8 mouse cellular contexts compared by ENCODE assay signal in genomic region chr2:152737306-152738221, GRCm38 (mm10). TPM values are rescaled to one million over a fixed set of nuclear protein-coding genes. Genes with fewer than 3 reads are reported as not detected.
DNase-seq lines count a peak whose midpoint lies in the region; ATAC-seq lines count a peak whose summit lies in the region.

No protein-coding gene starts in this region.

- H3K4me2 ChIP-seq in heart, embryonic 16.5 days (ENCODE audit: low read depth, low read length) = peak overlapping the region; percentile 83
- peak overlapping the region; percentile 93 for H3K4me2 ChIP-seq in limb, embryonic 12.5 days
- H3K4me2 ChIP-seq in neural tube, embryonic 14.5 days (ENCODE audit: low read depth, low read length) = peak overlapping the region; percentile 85

- H3K4me1 ChIP-seq in heart, embryonic 16.5 days (ENCODE audit: control insufficient read depth, insufficient read depth, low read length) = peaks cover 38% of the 10 kb centered on the region
- peaks cover 59% of the 10 kb centered on the region for H3K4me1 ChIP-seq in limb, embryonic 12.5 days (replicated peaks)
- H3K4me1 ChIP-seq in neural tube, embryonic 14.5 days (ENCODE audit: control insufficient read depth, insufficient read depth, low read length) = peaks cover 25% of the 10 kb centered on the region

- peak; percentile 60 for DNase-seq in left cerebral cortex, postnatal 4 days
- DNase-seq in left cerebral cortex, postnatal 25 days (ENCODE audit: low spot score in 2 of 2) = no peak
- DNase-seq in embryo, embryonic 10.5 days (ENCODE audit: low spot score) = peak; percentile 76
- DNase-seq in right cerebral cortex, postnatal 36 days (ENCODE audit: low spot score in 2 of 2) = no peak
- DNase-seq in ovary, adult 18-20 months (ENCODE audit: low spot score) = no peak

- no peak for ATAC-seq in heart, embryonic 16.5 days (replicated peaks; ENCODE audit: extremely low read depth, insufficient read depth, low FRiP score)
- no peak for ATAC-seq in limb, embryonic 12.5 days (ENCODE audit: insufficient number of reproducible peaks, insufficient read depth, low FRiP score, low TSS enrichment, low read depth)
- ATAC-seq in neural tube, embryonic 14.5 days (ENCODE audit: low read depth) = no peak

- H3K36me3 ChIP-seq in heart, embryonic 16.5 days (ENCODE audit: control insufficient read depth, insufficient read depth) = no peaks in the 10 kb centered on the region
- H3K36me3 ChIP-seq in limb, embryonic 12.5 days = peaks cover 8% of the 10 kb centered on the region; the same call in 1 of the 2 replicates
- H3K36me3 ChIP-seq in neural tube, embryonic 14.5 days (ENCODE audit: control insufficient read depth, insufficient read depth, low read length) = no peaks in the 10 kb centered on the region

- 26% methylated on average over 10 of the region's 10 CpGs for WGBS in heart, embryonic 16.5 days
- 4% methylated on average over 10 of the region's 10 CpGs for WGBS in limb, embryonic 12.5 days
- WGBS in neural tube, embryonic 14.5 days = 12% methylated on average over 10 of the region's 10 CpGs

- no peaks in the 10 kb centered on the region for H3K9me3 ChIP-seq in heart, embryonic 16.5 days (replicated peaks; ENCODE audit: control insufficient read depth, low read length)
- no peaks in the 10 kb centered on the region for H3K9me3 ChIP-seq in limb, embryonic 12.5 days
- H3K9me3 ChIP-seq in neural tube, embryonic 14.5 days (ENCODE audit: control insufficient read depth, low read length) = no peaks in the 10 kb centered on the region

- intact Hi-C loops in left cerebral cortex, postnatal 4 days (cut with DNase I) = no loop called here
- intact Hi-C loops in left cerebral cortex, postnatal 25 days (cut with DNase I) = loop anchor here (2.0 kb wide), 1 partner anchor 31 kb away; no protein-coding TSS in a partner anchor

- no peaks in the 10 kb centered on the region for H3K27me3 ChIP-seq in heart, embryonic 16.5 days (ENCODE audit: control insufficient read depth, insufficient read depth, low read length)
- H3K27me3 ChIP-seq in limb, embryonic 12.5 days = no peaks in the 10 kb centered on the region
- no peaks in the 10 kb centered on the region for H3K27me3 ChIP-seq in neural tube, embryonic 14.5 days (ENCODE audit: control insufficient read depth, insufficient read depth, low read length)

- peak overlapping the region; percentile 86 for H3K9ac ChIP-seq in heart, embryonic 16.5 days (ENCODE audit: low read length)
- H3K9ac ChIP-seq in limb, embryonic 12.5 days (replicated peaks) = peak overlapping the region; percentile 98
- peak overlapping the region; percentile 67 for H3K9ac ChIP-seq in neural tube, embryonic 14.5 days (replicated peaks; ENCODE audit: low read depth, low read length)

- H3K4me3 ChIP-seq in heart, embryonic 16.5 days (ENCODE audit: low read length) = peak overlapping the region; percentile 70
- peak overlapping the region; percentile 91 for H3K4me3 ChIP-seq in limb, embryonic 12.5 days (replicated peaks)
- H3K4me3 ChIP-seq in neural tube, embryonic 14.5 days (ENCODE audit: low read depth, low read length) = peak overlapping the region; percentile 50

- H3K27ac ChIP-seq in heart, embryonic 16.5 days (ENCODE audit: low read length) = peak overlapping the region; percentile 86
- peak overlapping the region; percentile 99 for H3K27ac ChIP-seq in limb, embryonic 12.5 days
- H3K27ac ChIP-seq in neural tube, embryonic 14.5 days (ENCODE audit: low read depth, low read length) = peak overlapping the region; percentile 22

RNA-seq across cellular contexts. Expression of gene Id1, which starts 1.5 kb away (rescaled TPM):
- 10 to 100 TPM; 25.6 to 27.6 TPM for total RNA-seq in left cerebral cortex, postnatal 4 days (2021)
- total RNA-seq in left cerebral cortex, postnatal 25 days (2021) = 10 to 100 TPM; 19.9 to 30.4 TPM
- polyA plus RNA-seq in heart, embryonic 16.5 days (2015; fragmentation: Nextera tagmentation; extraction: Ambion mirVana) = 56.3 and 64.5 TPM in 2 replicates
- polyA plus RNA-seq in limb, embryonic 12.5 days (2016; fragmentation: Nextera tagmentation; extraction: Ambion mirVana) = 299 and 330 TPM in 2 replicates
- 49.9 and 50.4 TPM in 2 replicates for polyA plus RNA-seq in neural tube, embryonic 14.5 days (2014; fragmentation: Nextera tagmentation; extraction: Ambion mirVana)

RNA-seq across cellular contexts. Expression of gene Cox4i2, which starts 16.4 kb away (rescaled TPM):
- total RNA-seq in left cerebral cortex, postnatal 4 days (2021) = 1 to 10 TPM; 1.7 to 1.9 TPM
- 1 to 10 TPM; 1.8 to 2.6 TPM for total RNA-seq in left cerebral cortex, postnatal 25 days (2021)
- 26.7 and 30.9 TPM in 2 replicates for polyA plus RNA-seq in heart, embryonic 16.5 days (2015; fragmentation: Nextera tagmentation; extraction: Ambion mirVana)
- 29.9 and 30.6 TPM in 2 replicates for polyA plus RNA-seq in limb, embryonic 12.5 days (2016; fragmentation: Nextera tagmentation; extraction: Ambion mirVana)
- polyA plus RNA-seq in neural tube, embryonic 14.5 days (2014; fragmentation: Nextera tagmentation; extraction: Ambion mirVana) = 3.6 and 4.5 TPM in 2 replicates

RNA-seq across cellular contexts. Expression of gene Mcts2, which starts 50.7 kb away (rescaled TPM):
- total RNA-seq in left cerebral cortex, postnatal 4 days (2021) = 10 to 100 TPM; 30.4 to 32.5 TPM
- total RNA-seq in left cerebral cortex, postnatal 25 days (2021) = 10 to 100 TPM; 21.3 to 24.5 TPM
- polyA plus RNA-seq in heart, embryonic 16.5 days (2015; fragmentation: Nextera tagmentation; extraction: Ambion mirVana) = 18.9 and 19.2 TPM in 2 replicates
- 36.3 and 39.2 TPM in 2 replicates for polyA plus RNA-seq in limb, embryonic 12.5 days (2016; fragmentation: Nextera tagmentation; extraction: Ambion mirVana)
- polyA plus RNA-seq in neural tube, embryonic 14.5 days (2014; fragmentation: Nextera tagmentation; extraction: Ambion mirVana) = 40.2 and 43.8 TPM in 2 replicates

Comparison
In these comparisons a context has a peak if more than half of its experiments do, and no peak if none do; other contexts are left out.
1. DNase-seq: peak in left cerebral cortex, postnatal 4 days (single experiment) and embryo, embryonic 10.5 days (single experiment); none in left cerebral cortex, postnatal 25 days (0 of 2), right cerebral cortex, postnatal 36 days (0 of 2) and ovary, adult 18-20 months (single experiment).
2. H3K27ac ChIP-seq: peak in every context shown above with its lines; median percentile 99 in limb, embryonic 12.5 days; 86 in heart, embryonic 16.5 days; 22 in neural tube, embryonic 14.5 days.
3. Peak in every context shown above with its lines, with median percentiles within 50 percentile points of each other: H3K4me2 ChIP-seq, H3K4me3 ChIP-seq and H3K9ac ChIP-seq.